Mouse (Mus musculus): ENCODE results near the gene Noc3l.

Gene Noc3l

GRCm38 (mm10) chr19:38818766-38819426 is at the start of gene Noc3l:
Noc3l (minus strand) TSS chr19:38819237.
- DNase-seq: peak; percentile 89

GRCm38 (mm10) chr19:38862523-38862922 is 43.5 kb upstream of the Noc3l start:
- DNase-seq: no peak

- DNase-seq: no peak
Observed at GRCm38 (mm10) chr19:38858224-38858623, 39.2 kb upstream of the Noc3l start.

- DNase-seq: no peak
Observed at GRCm38 (mm10) chr19:38846373-38846772, 27.3 kb upstream of the Noc3l start.

- no peak for DNase-seq
Observed at GRCm38 (mm10) chr19:38844817-38845216, 25.8 kb upstream of the Noc3l start.

- peak; percentile 24 for DNase-seq
Observed at GRCm38 (mm10) chr19:38837171-38837641, 18.2 kb upstream of the Noc3l start.

GRCm38 (mm10) chr19:38836438-38837170 is 17.6 kb upstream of the Noc3l start, which contains the start of gene Tbc1d12:
Tbc1d12 (plus strand) TSS chr19:38836579.
- DNase-seq: peak; percentile 87

- DNase-seq: no peak
Observed at GRCm38 (mm10) chr19:38836084-38836437, 17.0 kb upstream of the Noc3l start.

- DNase-seq: no peak
Observed at GRCm38 (mm10) chr19:38833224-38833623, 14.2 kb upstream of the Noc3l start.

- no peak for DNase-seq
Observed at GRCm38 (mm10) chr19:38820186-38820804, 1.3 kb upstream of the Noc3l start.

GRCm38 (mm10) chr19:38819427-38819802 is 378 bp upstream of the Noc3l start:
- peak; percentile 9 for DNase-seq

- no peak for DNase-seq
Observed at GRCm38 (mm10) chr19:38818191-38818590, 846 bp downstream of the Noc3l start.

GRCm38 (mm10) chr19:38798801-38799200 is 20.2 kb downstream of the Noc3l start:
- no peak for DNase-seq

- peak; percentile 78 for DNase-seq
Observed at GRCm38 (mm10) chr19:38798291-38798690, 20.7 kb downstream of the Noc3l start.

GRCm38 (mm10) chr19:38796546-38796945 is 22.5 kb downstream of the Noc3l start:
- no peak for DNase-seq

- peak; percentile 12 for DNase-seq
Observed at GRCm38 (mm10) chr19:38793563-38794045, 25.4 kb downstream of the Noc3l start.

GRCm38 (mm10) chr19:38787756-38788155 is 31.3 kb downstream of the Noc3l start:
- DNase-seq: peak; percentile 6

- no peak for DNase-seq
Observed at GRCm38 (mm10) chr19:38783542-38783941, 35.5 kb downstream of the Noc3l start.

- peak; percentile 75 for DNase-seq
Observed at GRCm38 (mm10) chr19:38778805-38779204, 40.2 kb downstream of the Noc3l start.

GRCm38 (mm10) chr19:38775548-38775947 is 43.5 kb downstream of the Noc3l start:
- DNase-seq: peak; percentile 24

- DNase-seq: no peak
Observed at GRCm38 (mm10) chr19:38766306-38766705, 52.7 kb downstream of the Noc3l start.

- DNase-seq: no peak
Observed at GRCm38 (mm10) chr19:38760441-38760840, 58.6 kb downstream of the Noc3l start.

GRCm38 (mm10) chr19:38758685-38759472 is 60.2 kb downstream of the Noc3l start:
- DNase-seq: no peak
